Mouse (Mus musculus): ENCODE results near the gene Fam120a.

Gene Fam120a

DNA sequence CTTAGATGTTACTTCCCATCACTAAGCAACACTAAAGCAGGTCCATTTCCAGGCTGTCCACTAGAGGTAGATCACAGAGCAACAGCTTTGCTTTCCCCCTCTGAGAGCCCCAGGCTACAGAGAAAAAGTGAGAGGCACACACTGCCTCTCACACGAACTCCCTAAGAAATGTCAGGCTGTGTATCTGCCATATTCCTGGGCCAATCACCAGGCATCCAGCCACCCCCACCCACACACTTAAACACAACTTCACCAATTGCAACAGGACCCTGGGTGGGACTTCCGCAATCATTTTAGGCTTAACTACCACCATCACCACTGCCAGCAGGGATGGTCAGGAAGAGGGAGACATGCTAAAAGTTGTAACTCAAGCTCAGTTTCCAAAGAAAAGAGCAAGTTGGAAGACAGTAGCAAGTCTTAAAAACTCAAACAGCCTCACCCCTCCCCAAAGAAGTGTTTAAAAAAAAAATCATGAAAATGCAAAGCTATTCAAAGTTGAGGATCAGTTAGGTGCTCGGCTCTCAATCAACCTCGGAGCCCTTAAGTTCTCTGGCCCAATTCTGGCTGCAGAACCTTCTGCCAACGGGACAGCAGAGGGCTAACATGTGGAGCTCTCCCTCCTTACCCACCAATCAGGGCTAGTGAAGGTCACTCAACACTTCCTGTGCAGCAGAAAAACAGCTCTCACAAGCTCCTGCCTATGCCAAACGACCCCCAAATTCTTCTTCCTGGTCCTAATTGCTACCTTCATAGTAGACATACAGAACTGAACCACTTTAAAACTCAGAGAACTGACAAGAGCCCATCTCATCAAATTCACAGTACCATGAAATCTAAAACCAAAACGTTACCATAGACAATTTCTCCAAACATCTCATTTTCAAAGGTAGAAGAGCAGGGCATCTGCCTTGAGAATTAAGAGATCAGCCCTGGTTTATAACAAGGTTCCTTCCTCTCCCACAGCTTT is 2.0 kb downstream of the Fam120a start:
- peak; percentile 65 to 72 for DNase-seq (ENCODE audit: low spot score in 2 of 2)

DNA sequence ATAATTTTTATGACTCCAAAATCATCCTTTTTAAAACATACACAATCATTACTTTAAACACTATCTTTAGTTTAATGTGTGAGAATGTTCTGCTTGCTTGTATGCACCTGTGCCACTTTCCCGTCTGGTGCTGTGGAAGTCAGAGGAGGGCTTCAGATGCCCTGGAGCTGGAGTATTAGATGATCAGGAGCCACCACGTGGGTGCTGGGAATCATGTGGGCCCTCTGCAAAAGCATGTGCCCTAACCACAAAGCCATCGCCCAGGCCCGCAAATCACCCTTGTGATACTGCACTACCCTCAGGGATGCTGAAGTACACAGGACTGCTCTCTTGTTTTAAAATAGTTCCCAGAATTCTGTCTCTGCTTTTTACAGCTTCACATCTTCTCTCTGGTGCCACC is 3.0 kb downstream of the Fam120a start:
- no peak for DNase-seq (ENCODE audit: low spot score in 2 of 2)

DNA sequence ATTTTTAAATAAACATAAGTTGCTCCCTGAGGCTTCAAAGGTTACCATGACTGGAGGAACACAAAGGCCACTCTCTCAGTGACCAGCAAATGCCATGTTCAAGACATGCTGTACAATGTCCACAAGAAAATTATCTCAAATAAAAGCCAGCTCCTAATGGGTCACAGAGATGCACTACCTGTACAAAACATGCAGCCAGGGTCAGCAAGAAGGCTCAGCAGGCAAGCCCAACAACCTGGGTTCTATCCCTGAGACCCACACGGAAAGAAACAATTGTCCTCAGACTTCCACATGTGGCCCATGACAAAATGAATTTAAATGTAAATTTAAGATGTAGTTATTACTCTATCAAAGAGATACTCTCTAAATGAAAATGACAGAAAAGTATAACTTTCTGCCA is 4.7 kb downstream of the Fam120a start:
- no peak for DNase-seq (ENCODE audit: low spot score in 2 of 2)

DNA sequence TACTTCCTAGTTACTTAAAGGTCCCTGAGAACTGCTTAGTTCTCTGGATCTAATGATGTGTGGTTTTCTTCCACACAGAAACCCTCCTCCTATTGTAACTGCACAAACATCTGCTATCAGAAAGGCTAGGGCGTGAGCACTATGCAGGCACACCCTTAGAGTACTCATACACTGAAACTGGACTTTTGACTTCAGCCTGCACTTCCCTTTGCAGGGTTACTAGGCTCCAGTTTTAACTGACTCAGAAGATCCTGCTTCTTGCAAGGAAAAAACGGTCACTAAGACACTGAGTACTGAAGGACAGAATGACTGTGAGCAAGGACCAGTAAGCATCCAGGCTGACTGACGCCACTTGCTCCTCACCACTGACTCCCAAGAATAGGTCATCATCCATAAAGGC is 5.3 kb downstream of the Fam120a start:
- no peak for DNase-seq (ENCODE audit: low spot score in 2 of 2)

DNA sequence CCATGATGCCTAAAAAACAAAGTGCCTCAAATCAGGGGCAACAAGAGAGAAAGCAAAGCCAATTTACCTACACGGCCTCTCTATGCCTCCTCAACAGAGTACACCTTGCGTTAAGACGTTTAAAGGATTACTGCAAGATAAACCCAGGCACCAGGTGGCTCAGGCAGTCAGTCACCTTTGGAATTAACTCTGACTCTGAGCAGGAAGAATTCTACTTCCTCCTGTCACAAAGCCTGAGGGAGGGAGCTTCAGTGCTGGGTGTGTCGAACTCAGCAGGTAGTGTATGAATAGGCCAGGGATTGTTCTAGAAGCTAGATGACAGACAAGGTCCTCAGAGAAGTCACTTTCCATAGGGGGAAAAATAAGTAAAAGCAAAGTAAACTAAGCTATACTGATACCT is 9.2 kb downstream of the Fam120a start:
- DNase-seq (ENCODE audit: low spot score in 2 of 2), result no peak

DNA sequence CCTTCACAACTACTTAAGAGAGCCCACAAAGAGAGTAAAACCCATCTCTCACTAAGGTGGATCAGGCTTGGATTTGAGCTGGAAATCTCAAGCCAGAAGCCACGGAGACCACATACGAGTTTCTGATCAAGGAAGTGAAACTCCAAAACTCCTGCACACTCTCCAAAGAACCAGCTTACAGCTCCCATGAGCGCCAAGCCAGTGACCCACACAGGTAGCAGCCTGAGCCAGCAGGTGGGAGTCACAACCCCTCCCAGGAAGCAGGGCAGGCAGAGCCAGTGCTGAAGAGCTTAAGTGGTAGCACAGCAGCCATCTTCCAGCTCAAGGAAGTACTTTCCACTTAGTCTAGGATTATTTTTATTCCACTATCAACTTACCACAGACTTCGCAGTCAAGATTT is 13.0 kb downstream of the Fam120a start:
- DNase-seq (ENCODE audit: low spot score in 2 of 2), result no peak

DNA sequence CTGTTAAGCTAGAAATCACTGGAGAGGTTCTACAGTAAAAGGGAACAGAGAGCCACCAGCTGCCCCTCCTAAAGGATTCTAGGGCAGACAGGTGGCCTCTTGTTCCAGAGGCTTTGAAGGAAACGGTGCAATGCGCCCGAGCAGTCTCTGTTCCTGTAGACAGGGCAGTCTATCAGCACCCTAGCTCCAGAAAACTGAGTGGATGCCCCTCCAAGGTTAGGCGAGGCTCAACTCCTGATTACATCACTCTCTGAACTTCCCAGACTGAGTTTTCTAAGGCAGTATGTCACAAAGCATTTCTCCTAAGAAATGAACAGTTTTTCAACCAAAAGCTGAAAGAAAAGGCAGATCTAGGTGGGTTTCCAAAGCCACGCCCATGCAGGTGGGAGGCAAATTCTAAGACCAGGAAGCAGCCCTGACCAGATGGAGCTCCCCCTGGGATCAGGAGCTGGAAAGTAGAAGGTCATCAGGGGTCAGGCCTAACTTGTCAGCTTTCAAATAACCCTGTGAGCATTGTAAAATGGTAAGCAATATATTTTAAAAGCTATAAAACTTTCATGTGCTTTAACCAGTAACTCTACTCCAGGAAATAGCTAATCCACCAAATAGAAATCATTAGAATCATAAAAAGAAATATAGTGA is 17.1 kb downstream of the Fam120a start:
- DNase-seq (ENCODE audit: low spot score in 2 of 2), result no peak

DNA sequence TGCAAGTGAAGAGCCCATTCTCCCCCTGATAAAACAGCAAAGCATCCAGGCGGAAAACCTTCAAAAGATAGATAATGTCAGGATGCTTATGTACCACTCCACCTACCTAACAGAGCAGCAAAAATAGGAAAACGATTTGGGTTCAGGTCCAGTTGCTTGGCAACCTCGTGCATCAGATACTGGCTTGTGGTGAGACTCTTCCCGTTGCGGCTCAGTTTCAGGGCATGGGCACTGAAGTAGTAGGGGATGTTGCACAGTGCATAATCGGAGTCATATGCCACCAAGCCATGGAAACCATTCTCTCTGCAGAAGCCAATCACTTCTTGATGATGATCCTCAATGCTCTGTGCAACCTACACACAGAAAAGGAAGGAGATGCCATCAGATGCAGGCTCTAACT is 18.9 kb downstream of the Fam120a start:
- no peak for DNase-seq (ENCODE audit: low spot score in 2 of 2)

DNA sequence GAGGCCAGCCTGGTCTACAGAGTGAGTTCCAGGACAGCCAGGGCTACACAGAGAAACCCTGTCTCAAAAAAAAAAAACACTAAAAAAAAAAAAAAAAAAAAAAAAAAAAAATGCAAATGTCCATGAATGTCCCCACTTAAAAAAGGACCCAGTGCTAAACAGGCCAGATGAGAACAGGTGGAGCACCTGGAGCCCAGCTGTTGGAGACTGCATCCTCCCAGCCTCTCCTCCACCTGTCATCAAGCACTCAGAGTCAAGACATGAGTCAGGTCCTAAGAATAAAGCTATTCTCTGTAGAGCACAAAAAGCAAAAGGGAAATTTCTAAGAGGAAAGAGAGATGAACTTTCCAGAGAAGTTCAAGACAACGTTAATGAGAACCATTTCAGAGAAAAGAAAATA is 23.2 kb downstream of the Fam120a start:
- no peak for DNase-seq (ENCODE audit: low spot score in 2 of 2)

DNA sequence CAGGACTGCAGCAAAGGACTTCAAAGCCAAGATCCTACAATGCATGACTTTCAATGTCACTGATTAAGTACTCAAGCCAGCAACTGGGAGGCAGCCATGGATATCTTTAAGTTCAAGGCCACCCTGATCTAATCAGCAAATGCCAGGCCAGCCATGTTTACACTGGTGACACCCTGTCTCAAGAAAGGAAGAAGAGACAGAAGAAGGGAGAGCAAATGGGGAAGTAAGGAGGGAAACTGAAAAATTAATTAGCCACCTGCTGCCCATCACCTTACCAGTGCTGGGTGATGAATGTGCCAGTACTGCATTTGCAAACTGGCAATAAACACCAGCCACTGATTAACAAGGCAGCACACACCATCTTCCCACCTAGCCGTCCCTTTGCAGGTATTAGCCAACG is 25.3 kb downstream of the Fam120a start:
- no peak for DNase-seq (ENCODE audit: low spot score in 2 of 2)

DNA sequence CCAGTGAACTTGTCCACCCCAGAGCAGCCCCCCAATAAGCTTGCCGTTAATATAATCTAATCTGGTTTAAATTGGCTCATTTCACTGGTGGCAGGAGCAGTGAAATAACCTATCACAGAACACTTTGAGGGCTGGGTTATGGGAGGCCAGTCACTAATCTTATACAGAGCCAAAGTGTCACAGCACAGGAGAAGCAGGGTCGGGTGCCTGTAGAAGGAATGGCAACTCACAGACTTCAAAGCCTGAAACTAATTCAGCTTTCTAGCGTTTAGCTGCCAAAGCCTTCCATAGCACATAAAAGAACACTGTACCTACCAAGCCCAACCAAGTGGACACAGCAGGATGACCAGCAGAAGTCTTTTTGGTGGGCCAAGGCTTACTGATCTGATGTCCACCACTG is 26.0 kb downstream of the Fam120a start:
- DNase-seq (ENCODE audit: low spot score in 2 of 2), result no peak

DNA sequence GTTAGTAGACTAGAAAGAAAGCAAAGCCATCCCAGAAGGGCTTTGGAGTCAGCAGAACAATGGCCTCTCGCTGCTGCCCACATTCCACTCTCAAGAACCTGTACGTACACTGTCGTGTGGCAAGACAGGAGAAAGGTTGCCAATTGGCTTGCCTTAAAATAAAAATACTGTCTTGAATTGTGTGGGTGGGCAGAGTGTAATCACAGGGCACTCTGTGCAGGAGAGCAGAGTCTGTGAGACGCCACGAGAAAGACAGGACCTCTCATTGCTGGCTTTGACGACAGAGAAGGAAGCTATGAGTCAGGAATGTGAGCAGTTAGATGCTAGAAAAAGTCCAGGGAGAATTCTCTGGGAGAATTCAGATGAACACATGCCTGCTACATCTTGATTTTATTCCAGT is 33.2 kb downstream of the Fam120a start:
- no peak for DNase-seq (ENCODE audit: low spot score in 2 of 2)

DNA sequence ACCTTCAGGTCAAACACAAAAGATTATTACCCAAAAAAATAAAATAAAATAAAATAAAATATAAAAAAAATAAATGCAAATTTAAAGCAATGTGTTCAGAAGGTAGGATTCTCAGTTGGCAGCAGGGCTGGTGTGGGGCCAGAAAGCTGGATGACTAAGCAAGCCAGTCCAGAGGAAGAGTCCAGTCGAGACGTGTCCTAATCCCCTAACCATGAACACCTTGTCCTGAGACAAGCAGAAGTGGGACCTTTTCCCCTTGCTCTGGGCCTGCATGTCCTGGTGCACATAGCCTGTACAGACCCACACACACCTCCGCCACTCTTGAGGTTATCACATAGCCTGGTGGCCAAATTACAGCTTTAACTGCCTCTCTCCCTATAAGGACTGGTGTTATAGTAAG is 35.1 kb downstream of the Fam120a start:
- DNase-seq (ENCODE audit: low spot score in 2 of 2), result no peak

DNA sequence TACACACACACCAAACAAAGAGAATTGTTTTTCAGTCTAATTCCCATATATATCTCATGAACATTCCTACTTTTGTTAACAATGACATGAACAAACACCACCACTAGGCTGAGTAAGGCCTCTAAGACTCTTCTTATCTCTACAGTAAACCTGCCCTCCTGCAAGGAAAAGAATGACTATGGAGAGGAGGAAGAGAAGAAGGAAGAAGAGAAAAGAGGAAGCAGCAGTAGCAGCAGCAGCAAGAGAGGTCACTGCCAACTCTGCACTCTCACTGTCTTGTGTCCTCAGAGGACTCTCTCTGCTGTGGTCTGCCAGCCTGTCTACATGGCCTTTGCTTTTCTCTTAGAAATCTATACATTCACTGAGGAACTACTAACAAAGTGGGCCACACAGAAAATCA is 36.1 kb downstream of the Fam120a start:
- no peak for DNase-seq (ENCODE audit: low spot score in 2 of 2)

DNA sequence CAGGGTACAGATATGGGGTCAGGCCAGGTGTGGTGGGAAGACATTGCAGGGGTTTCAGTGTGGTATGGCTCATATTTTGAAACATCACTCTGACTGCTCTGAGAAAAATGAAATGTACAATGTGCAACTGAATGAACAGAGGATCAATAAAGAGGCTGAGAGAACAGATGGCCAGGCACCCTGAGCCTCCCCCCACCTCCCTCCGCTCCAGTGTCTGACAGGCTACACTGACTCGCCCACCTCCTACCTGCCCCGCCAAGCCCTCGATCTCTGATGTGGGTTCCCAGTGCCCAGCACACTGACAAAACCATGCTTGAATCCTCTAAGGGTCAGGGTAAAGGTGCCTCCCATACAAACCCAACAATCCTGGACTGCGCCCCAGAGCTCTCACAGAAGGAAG is 36.6 kb downstream of the Fam120a start:
- no peak for DNase-seq (ENCODE audit: low spot score in 2 of 2)

DNA sequence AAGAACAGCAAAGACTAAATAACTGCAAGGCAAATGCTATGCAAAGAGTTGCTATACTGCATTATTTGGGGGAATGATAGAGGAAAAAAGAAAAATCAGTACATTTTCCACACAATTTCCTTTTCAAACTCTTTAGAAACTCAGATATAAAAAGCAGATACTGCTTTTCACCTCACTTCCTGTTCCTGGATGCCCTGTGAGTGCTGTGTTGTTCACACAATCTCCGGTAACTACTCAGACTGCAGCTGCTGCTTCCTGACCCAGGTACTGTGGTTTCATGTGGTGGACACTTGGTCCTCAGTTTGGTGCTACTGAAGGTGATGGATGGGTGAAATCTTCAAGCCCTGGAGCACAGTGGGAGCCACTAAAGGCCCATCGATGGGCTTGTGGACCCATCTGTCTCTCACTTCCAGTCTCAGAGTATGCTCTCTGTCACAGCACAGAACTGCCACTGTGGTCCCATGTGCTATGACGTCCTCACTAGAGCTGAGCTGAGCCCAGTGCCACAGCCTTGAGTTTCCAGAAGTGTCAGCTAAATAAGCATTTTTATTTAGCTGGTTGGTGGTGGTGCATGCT is 38.2 kb downstream of the Fam120a start:
- DNase-seq (ENCODE audit: low spot score in 2 of 2), result no peak

DNA sequence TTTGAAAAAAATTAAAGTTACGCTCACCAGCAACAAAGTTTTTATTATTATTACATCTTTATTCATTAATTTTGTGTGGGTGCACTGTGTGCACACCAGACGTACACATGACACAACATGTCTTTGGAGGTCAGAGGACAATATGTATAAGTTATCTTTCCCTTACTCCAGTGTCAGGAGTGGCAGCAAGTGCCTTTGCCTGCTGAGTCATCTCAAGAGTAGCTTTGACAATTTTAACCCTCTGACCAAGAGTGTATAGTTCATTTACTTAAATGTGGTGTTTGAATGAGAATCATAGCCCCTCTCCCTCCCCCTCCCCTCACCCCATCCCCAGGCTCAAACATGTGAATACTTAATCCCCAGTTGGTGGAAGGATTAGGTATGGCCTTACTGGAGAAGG is 40.2 kb downstream of the Fam120a start:
- no peak for DNase-seq (ENCODE audit: low spot score in 2 of 2)

DNA sequence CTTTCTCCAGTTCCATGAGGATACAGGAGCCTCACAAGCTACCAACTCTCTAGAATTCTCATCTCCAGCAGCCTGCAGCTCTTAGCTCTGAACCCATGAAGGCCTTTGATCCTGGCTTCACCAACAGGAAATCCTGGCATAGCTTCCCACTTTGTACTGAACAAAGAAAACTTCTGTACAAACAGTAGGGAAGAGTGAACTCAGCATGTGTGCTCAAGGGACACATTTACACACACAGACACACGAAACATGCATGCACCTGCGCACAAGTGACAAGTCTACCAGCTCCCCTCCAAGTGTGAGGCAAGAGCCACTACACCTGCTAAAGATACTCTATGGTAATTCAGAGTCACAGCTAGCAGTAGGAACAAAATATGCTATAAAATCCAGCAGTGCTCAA is 45.1 kb downstream of the Fam120a start:
- no peak for DNase-seq (ENCODE audit: low spot score in 2 of 2)

DNA sequence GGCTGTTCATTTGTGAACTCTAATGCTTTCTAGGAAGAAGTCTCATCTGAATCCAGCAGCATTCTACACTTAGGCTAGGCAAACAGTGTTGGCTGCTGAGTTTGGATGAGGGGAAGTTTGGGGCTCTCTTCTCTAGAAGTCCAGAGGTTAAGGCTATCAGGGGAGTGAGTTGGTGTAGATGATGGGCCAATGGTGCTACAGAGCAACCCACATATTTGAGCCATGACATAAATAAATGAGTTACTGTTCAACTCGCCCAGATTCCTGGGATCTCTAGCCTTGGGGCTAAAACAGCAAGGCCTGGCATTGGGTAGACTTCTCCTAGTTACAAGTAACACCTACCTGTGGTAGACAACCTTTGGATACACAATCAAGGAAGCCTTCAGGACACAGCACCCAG is 46.6 kb downstream of the Fam120a start:
- DNase-seq (ENCODE audit: low spot score in 2 of 2), result no peak

DNA sequence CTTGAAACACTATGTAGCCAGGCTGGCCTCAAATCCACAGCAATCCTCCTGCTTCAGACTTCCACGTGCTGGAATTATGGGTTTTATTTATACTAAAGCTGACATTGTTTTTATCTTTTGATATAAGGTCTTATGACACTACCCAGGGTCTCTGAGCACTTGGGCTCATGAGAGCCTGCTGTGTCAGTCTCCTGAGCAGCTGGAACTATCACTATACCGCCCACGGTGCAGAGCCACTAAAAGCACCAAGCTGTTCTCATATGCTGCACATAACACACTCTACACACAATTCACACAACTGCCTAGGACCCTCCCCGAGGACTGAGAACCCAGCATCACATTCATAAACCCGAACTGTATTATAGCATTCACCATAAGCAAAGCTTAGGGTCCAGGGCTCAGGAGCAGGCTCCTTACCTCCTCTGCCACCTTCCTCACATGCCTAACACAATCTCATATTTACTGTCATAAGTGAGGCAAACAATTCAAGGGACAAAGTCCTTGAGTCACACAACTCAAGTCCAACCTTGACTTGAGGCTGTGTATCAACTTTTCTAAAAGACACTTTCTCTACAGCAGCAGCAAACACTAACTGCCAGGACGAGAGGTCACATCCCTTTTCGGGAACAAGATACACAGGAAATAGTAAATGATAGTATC is 47.9 kb downstream of the Fam120a start:
- DNase-seq (ENCODE audit: low spot score in 2 of 2), result peak in 1 of 2 experiments; percentile 34

DNA sequence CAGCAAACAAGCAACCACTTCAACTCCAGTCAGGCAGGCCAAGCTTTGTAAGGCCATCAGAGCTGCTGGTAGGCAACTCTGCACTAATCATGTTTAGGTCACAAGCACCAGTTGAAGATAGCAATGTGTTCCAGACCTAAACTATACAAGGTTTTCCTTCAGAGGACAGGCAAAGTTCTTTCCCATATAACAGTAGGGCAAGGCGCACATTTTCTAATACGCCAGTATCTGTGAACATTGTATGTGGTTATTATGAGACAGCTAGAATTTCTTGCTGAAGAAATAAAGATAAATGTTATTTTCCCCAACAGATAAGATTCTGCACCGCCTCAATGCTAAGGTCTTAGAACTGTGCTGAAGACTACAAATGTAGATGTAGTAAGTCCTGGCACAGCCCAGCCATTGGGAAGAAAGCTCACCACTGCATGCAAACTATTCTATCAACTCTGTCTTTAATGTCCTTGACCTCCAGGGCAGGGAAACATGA is 50.7 kb downstream of the Fam120a start:
- no peak for DNase-seq (ENCODE audit: low spot score in 2 of 2)

DNA sequence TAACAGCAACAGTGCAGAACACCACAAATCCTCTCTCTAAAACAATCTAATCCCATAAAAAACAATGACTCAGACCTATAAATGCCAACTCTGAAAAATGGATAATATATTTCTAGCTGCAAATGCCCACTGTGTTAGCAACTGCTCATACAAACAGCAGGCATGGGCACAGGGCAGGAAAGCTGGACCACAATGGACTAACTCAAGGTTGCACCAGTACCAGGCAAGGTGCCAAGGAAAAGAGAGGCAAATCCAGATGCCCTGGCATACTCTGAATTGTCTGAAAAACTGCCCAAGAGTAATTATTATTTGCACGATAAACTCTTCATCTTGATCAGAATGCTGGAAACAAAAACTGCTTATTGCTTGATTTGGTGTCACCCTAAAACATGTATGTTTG is 54.1 kb downstream of the Fam120a start:
- DNase-seq (ENCODE audit: low spot score in 2 of 2), result no peak

All from left cerebral cortex, adult 9 months (tissue).